Mouse (Mus musculus): ENCODE measurements around the gene A730049H05Rik.

- TF ChIP-seq CTCF (IDR thresholded peaks at IDR 0.05; ENCODE audit: low read depth, low read length) (no peak), POLR2A (IDR thresholded peaks at IDR 0.05; ENCODE audit: insufficient read depth, low read length) (no peak), EP300 (IDR thresholded peaks at IDR 0.05; ENCODE audit: insufficient read depth, low read depth, low read length) (no peak)
Measured at GRCm38 (mm10) chr6:92802421-92802820, 13.9 kb upstream of the A730049H05Rik start.

All from ES-Bruce4 (cell line).